Mouse (Mus musculus) adrenal gland, postnatal 14 days (tissue): Measurements from ENCODE around the gene Tbl2. TPM values are rescaled to one million over a fixed set of nuclear protein-coding genes. Genes with fewer than 3 reads are reported as not detected.
A peak's percentile ranks its signal among the peaks of the same experiment; 100 is the strongest.

ENCODE experiments used
- DNase-seq: peaks from one replicate; pipeline ENCODE4 v3.0.0; 2021; ENCODE audit warnings: mixed read lengths
- total RNA-seq: library from RNA; stranded (reverse); gene quantifications from 2 replicates; pipeline ENCODE4 v1.2.3, GENCODE M21; 2021

The Tbl2 gene
- total RNA-seq, 1 experiment from 2014 or later, result 26.5 TPM

- no peak for DNase-seq
Observed at GRCm38 (mm10) chr5:135148715-135149052, 773 bp upstream of the Tbl2 start.

- no peak for DNase-seq
Observed at GRCm38 (mm10) chr5:135149820-135150178, 342 bp downstream of the Tbl2 start.

GRCm38 (mm10) chr5:135156496-135156895 is 7.0 kb downstream of the Tbl2 start:
- no peak for DNase-seq

DNA sequence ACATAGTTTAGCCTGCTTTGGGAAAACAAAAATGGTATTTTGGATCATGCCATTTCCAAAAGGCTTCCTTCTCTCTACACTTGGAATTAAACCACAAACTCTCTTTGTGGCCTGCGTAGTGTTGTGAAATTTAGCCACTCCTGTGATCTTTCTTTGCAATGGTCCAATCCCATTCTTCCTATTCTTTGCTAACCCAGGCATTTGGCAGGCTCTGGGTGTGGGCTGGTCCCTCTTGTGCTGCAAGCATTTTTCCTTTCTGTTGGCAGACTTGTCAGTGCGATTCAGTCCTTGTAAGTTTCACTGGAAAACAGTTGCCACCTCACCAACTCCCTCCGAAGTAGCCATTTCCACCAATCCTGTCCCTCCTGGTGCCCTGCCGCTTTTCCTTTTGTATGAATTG is 11.8 kb downstream of the Tbl2 start:
- peak; percentile 70 for DNase-seq

GRCm38 (mm10) chr5:135161650-135162049 is 12.2 kb downstream of the Tbl2 start:
- no peak for DNase-seq

DNA sequence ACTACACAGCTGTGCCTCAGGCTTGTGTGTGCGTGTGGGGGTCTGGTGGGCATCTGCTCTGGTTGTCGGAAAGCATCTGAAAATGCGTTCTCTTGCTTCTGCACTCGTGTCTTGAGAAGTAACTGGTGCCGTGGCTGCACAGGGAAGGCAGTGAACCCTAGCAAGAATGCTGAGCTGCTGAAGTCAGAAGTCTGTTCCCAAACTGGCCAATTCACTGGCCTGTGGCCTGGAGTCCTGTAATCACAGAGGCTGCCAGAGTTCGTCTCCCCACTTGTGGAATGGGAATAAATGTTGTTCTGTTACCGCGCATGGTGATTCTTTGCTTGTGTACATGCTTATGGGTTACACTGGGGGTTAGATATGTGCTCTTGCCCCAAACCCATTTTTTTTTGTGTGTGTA is 12.9 kb downstream of the Tbl2 start:
- no peak for DNase-seq

DNA sequence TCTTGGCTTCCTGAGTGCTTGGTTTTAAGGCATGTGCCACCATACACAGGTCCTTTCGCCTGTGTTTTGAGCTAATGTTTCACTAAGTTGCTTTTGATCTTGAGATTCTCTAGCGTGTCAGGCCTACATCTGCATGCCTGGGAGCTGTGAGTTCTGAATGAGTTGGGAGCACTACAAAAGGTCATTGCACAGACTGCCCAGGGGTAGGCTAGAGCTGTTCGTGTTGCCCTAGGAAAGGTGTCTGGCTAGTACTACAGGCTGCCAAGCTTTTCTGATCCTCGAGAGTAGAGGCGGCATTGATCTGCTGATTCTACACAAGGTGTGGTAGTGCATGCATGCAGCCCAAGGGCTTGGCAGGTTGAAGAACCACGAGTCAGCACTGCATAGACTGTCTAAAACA is 13.4 kb downstream of the Tbl2 start:
- DNase-seq, result no peak

DNA sequence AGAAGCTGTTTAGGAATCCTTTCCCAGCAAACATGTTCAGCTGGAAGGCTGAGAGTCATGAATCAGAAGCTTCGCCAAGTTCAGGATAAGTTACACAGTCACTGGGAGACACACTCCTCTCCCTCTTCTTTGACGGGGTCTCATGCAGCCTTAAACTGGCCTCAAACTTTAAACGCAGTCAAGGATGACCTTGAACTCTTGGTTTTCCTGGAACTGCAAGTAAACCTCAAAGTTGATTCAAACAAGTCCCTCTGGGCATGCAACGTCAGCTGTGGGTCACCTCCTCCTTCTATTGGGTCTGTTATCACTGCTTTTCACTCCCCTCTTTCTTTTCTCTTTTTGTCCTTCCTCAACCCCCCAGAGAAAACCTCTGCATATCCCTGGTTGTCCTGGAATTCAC is 17.5 kb downstream of the Tbl2 start:
- no peak for DNase-seq

- DNase-seq, result no peak
Observed at GRCm38 (mm10) chr5:135167469-135167868, 18.0 kb downstream of the Tbl2 start.

GRCm38 (mm10) chr5:135168063-135169062 is 18.9 kb downstream of the Tbl2 start, which contains the start of gene Bcl7b:
Gene Bcl7b, plus strand, starts transcription at chr5:135168283.
- peak; percentile 98 for DNase-seq

DNA sequence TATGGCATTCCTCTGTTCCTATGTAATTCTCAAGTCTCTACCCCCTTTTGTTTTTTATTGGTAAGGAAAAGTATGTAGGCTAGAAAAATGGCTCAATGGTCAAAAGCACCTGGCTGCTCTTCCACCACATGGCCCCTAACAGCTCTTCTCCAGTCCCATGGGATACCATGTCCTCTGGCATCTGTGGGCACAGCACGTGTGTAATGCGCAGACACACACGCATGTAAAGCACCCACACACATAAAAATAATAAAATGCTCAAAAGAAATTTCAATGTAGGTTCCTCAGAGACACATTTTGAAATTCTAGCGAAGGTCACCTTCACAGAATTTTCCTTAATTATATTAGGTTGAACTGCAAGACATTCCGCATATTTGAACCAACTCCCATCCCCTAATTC is 20.0 kb downstream of the Tbl2 start:
- no peak for DNase-seq

DNA sequence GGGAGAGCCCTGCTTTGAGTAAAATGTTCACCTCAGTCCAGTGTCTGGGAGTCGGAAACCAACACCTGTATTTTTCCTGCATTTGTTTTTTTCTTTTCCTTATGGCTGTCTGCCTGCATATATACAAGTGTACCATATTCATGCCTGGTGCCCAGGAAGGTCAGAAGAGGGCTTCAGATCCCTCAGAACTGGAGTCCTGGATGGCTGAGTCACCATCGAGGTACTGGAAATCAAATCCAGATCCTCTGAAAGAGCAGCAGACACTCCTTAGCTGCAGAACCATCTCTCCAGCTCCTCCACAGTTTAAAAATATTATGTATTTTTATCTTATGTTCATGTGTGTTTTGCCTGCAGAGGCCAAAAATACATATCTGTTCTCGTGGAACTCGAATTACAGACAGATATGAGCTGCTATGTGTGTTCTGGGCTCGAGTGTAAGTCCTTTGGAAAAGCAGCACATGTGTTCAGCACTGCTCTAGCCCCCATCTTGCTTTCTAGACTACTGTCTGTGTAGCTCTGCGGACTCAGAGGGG is 22.3 kb downstream of the Tbl2 start:
- DNase-seq, result no peak

DNA sequence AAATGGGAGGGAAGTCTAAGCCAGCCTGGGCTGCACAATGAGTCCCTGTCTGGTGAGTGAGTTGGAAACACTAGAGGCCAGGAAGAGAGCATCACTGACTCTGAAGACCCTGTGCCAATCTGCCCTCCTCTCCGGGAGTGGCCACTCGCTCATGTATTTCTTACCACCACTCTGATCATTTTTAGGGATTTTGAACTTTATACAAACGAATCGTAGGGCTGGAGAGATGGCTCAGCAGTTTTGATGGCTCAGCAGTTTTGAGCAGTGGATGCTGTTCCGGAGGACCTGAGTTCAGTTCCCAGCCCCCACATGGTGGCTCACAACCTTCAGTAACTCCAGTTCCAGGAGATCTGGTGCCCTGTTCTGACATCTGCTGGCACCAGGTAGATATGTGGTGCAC is 23.5 kb downstream of the Tbl2 start:
- DNase-seq, result no peak

GRCm38 (mm10) chr5:135175086-135175485 is 25.6 kb downstream of the Tbl2 start:
- no peak for DNase-seq

- no peak for DNase-seq
Observed at GRCm38 (mm10) chr5:135178523-135178922, 29.1 kb downstream of the Tbl2 start.

DNA sequence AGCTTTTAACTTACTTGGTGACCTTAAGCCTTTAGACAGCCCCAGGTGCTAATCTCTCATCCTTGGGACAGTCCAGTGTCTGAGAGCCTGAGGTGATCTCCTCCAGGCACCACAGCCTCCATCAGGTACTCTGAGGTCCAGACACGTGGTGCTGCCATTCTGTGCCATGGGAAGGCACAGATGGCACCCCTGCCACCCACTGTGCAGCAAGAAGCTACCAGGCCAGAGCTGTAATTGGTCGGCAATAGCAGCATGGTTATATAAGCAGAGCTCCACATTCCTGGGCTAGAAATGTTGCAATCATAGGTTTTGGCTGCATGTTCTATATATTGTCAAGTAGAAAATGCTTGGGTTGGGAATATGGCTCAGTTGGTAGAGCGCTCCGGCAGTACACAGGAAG is 29.5 kb downstream of the Tbl2 start:
- no peak for DNase-seq

DNA sequence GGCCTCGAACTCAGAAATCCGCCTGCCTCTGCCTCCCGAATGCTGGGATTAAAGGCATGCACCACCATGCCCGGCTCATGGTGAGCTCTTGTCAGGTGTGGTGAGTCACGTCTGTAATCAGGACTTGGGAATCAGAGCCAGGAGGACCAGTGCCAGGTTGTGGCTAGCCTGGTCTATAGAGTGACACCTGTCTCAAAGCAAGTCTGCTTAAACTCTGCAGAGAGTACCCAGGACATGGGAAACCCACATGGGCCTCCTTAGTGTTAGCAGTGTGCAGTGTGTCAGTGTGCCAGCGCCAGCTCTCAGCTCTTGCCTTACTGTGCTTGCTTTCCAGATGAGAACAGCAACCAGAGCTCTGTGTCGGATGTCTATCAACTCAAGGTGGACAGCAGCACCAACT is 30.2 kb downstream of the Tbl2 start:
- DNase-seq, result no peak

- no peak for DNase-seq
Observed at GRCm38 (mm10) chr5:135180796-135181195, 31.3 kb downstream of the Tbl2 start.

- no peak for DNase-seq
Observed at GRCm38 (mm10) chr5:135181776-135182175, 32.3 kb downstream of the Tbl2 start.

GRCm38 (mm10) chr5:135183131-135183861 is 33.8 kb downstream of the Tbl2 start:
- no peak for DNase-seq

DNA sequence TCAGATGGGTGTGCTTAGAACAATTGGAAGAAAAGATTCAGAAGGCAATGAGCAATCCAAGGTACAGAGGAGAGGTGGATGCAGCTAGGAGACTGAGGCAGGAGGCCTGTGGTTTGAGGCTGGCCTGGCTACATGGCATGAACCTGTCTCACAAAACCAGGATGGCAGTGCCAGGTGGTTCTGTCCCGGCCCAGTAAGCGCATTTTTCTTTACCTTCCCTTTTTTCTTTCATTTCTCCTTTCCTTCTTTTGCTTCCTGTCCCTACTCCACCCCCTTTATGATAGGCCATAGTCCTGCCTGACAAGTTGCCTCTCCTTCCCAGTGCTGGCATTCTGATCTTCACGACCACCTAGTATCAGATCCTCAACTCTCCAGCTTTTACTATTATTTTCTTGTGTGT is 35.6 kb downstream of the Tbl2 start:
- no peak for DNase-seq

GRCm38 (mm10) chr5:135185596-135185995 is 36.1 kb downstream of the Tbl2 start:
- DNase-seq, result peak; percentile 73

DNA sequence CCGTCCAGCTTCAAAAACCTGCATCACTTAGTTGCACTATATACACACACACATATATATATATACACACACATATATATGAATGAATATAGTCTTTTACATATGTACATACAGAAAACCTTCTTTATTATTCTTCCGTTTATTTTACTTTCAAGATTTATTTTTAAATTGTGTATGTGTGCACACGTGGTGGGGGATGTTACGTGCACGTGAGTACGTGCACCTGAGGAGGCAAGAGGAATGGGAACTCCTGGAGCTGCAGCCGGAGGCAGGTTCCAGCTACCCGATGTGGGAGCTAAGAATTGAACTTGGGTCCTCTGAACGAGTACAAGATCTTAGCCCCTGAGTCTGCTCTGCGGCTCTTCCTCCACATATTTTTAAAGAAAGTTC is 36.8 kb downstream of the Tbl2 start:
- no peak for DNase-seq
